Mouse (Mus musculus) layer of hippocampus, adult 2 months (tissue): ENCODE data around the gene Lhx2. TPM values are rescaled to one million over a fixed set of nuclear protein-coding genes. Genes with fewer than 3 reads are reported as not detected.
A peak's percentile ranks its signal among the peaks of the same experiment; 100 is the strongest.

ENCODE experiments used
- DNase-seq, 2 experiments: peaks; one replicate each; pipeline ENCODE4 v3.0.0; 2022; ENCODE audit warnings: low spot score in 2 of 2
- H3K27ac ChIP-seq: fragments of 200-600 bp; 2 replicates; pipeline ENCODE4 v1.8.1; 2022
- H3K4me3 ChIP-seq: fragments of 200-600 bp; 2 replicates; pipeline ENCODE4 v1.8.1; 2022; ENCODE audit warnings: mild to moderate bottlenecking
- CTCF ChIP-seq: fragments of 200-600 bp; conservative IDR thresholded peaks from 2 replicates; pipeline ENCODE4 v1.8.1; 2022; ENCODE audit warnings: antibody characterized with exemption, mild to moderate bottlenecking, moderate library complexity
- total RNA-seq, 2 experiments: library from RNA; stranded (reverse); gene quantifications; 2 replicates each; pipeline ENCODE4 v1.2.3; 2021

Gene Lhx2
- total RNA-seq, 2 experiments from 2014 or later: 96.6 to 99.5 TPM

DNA sequence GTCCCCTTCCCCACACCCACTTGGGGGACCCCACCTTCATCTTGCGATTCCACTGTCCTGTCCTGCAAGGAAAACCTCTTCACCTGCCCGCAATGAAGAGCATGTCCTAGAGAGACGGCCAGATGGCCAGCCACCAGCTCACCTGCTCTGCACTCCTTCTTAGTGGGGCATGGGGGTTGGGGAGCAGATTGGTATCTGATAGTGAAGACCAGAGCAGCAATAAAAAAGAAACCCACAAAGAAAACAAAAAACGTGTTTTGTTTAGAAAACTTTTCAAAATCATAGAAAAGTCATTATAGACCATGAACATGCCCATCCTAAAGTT, 40.4 kb downstream of the Lhx2 start:
- Histone ChIP-seq H3K27ac (peak overlapping the region; percentile 57; the same call in 1 of the 2 replicates), H3K4me3 (peak overlapping the region; percentile 45)
- no peak for TF ChIP-seq CTCF
- DNase-seq: no peak

DNA sequence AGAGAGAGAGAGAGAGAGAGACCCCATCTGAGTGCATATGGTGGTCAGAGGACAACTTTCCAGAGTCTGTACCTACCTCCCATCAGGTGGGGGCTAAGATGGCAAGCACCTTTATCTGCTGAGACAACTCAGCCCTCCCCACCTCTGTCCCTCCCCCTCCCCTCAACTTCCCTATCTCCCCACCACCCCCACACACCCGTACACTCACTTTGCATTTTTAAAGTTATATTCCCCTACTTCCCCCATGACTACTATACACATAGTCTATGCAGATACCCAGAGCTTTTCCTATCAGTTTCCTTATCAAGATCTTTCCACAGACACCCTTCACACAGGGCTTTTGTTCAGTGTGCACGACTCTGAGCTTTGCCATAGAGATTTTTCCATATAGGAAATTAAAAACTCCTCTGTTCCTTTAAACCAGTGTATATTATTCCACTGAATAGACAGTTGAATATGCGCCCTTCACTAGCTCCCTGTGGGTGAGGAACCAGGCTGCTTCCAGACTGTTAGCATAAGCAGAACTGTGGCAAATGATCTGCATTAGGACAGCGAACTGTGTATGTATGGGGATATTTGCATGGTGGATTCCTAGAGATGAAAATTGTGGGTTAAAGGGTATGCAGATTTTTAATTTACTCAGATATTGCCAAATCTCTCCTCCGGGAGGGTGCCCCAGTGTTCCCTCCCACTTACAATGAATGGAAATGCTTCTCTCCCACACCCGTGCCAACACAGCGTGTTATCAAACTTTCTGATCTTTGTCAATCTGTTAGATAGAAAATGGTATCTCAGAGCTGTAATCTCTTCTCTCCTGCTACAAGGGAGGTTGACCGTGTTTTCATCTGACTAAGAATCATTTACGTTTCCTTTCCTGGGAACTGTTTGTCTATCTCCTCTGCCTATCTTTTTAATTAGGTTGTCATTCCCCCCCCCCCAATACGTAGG, 41.3 kb downstream of the Lhx2 start:
- H3K27ac ChIP-seq: no peak overlapping the region
- H3K4me3 ChIP-seq: no peak overlapping the region
- peak; percentile 37 to 61 for DNase-seq
- TF ChIP-seq CTCF: no peak

DNA sequence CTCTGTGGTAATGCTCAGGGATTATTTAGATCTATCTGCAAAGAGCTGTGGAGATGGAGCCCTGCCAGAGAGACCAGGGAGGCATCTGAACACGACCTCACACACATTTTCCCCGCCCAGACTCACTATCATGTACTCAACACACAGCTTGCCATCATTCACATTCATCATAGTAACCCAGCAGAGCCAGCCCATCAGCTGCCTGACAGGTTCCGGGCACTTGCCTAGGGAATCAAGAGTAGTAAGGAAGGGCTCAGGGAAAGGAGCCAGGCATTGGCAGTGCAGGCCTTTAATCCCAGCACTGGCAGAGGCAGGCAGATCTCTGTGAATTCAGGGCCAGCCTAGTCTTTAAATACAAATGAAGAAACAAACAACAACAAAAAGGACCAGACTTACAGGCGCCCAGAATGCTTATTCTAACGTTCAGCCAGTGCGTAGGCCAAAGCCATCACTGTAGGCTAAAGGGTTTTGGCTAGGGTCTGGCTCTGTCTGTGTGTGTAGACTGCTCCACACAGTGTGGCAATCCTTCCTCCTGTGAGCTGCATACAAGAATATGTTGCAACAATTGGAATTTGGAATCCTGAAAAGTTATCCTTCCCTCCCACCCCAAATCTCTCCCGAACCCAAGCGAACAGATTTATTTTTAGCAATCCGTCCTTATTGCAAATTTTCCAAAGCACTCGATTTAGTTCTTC, 48.6 kb downstream of the Lhx2 start:
- no peak for DNase-seq
- no peak overlapping the region for H3K4me3 ChIP-seq
- no peak overlapping the region for H3K27ac ChIP-seq
- no peak for TF ChIP-seq CTCF

DNA sequence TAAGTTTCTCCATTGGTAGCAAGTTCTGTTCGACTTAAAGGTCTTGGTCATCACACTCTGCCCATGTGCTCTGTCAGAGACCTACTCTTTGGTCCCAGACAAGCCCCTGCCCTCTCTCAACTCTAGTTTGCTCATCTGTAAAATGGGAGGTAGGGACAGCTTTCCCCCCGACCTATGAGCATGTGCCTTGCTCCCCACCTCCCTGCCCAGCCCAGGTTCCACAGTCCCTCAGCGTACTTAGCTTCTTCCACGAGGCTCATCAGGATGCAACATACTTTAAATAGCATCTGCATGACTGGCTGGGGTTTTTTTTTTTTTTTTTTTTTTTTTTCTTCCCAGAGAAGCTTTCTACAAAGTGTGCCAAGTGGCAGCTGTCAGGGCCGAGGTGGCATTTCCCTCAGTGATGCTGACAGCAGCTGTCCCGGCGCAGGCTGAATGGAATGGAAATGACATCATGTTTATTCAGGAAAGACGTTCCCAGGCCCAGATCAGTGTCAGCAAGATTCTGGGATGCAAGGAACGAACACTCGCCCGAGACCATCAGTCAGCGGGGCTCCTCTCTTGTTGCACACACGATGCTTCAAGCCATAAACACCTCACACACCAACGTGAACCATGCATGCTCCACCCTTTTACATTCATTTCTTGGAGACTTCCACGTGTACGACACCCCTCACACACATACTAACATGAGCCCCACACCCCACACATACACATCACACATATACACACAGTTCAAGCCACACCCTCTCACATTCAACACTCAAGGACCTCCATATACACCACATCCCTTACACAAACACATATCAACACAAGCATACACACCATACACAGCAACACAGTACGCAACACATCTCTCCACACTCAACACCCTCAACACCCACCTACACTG, 56.1 kb downstream of the Lhx2 start:
- no peak for TF ChIP-seq CTCF
- DNase-seq: peak in 1 of 2 experiments; percentile 40

DNA sequence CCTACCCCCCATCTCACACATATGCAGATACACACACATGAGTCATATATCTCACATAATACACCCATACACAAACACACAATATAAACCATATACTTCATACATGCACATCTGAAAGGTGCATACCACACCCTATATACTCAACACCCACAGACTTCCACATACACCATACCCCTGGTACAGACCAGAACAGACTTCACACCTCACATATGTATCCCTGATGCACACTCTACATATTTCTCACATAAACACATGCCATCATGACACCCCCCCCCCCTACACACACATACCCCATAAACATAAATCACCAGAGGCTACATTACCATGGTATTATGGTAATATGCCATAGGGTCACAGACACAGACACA, 56.8 kb downstream of the Lhx2 start:
- TF ChIP-seq CTCF: no peak
- no peak overlapping the region for H3K27ac ChIP-seq
- DNase-seq: no peak
- no peak overlapping the region for H3K4me3 ChIP-seq

More for the DNA sequence above, 56.1 kb downstream of the Lhx2 start:
- no peak overlapping the region for H3K27ac ChIP-seq
- H3K4me3 ChIP-seq: no peak overlapping the region

DNA sequence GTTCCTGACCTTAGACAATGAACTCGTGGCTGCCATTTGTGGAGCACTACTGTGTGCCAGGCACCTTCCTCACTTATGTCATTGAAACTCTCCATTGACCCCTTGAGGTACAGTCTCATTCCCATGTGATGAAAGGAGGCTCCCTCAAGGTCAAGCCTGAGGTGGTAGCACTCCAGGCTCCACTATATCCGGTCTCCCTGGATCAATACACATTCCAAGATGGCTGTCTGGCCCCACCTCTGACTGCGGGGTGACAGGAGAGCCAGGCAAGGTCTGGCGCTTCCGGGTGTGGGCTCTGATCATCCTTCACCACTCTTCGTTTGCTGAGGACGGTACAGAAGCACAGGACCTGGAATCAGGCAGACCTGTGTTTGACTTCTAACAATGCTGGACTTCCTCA, 58.2 kb downstream of the Lhx2 start:
- no peak overlapping the region for H3K27ac ChIP-seq
- H3K4me3 ChIP-seq: no peak overlapping the region
- DNase-seq: no peak
- no peak for TF ChIP-seq CTCF

DNA sequence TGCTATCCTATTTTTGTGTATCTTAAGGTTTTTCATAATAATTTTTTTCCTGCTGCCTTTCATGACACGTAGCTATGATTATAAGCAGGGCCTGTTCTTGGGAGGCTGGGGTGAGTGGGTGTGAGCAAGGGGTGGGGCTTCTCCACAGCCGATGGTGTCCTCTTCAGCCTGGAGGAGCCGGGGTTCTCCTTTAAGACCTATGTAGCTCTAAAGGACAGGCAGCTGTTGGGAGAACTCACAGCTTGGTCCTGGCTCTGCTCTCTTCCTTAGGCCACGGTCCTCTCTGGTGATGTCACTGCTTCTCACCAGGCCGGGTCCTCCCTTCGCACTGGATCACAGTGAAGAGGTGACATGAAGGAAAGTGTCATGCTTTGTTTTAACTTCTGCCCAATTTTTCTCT, 58.8 kb downstream of the Lhx2 start:
- Histone ChIP-seq H3K27ac (no peak overlapping the region), H3K4me3 (no peak overlapping the region)
- no peak for DNase-seq
- no peak for TF ChIP-seq CTCF

DNA sequence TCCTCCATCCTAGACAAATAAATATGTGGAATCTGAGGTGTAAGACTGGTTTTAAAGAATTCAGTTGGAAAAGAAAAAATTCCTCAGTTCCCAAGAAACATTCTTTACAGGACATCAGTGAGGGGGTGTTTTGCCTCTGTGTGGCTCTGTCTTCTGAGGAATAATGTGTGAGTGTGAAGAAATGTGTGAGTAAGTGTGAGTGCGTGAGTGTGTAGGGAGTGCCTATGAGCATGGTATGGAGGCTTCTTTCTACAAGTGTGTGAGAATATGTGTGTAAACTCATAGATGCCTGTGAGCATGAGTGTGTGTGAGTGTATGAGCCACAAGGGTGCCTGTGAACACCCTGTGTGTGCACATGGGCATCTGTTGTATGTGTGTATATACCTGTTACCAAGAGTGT, 63.5 kb downstream of the Lhx2 start:
- no peak overlapping the region for H3K4me3 ChIP-seq
- no peak for TF ChIP-seq CTCF
- no peak overlapping the region for H3K27ac ChIP-seq
- no peak for DNase-seq

DNA sequence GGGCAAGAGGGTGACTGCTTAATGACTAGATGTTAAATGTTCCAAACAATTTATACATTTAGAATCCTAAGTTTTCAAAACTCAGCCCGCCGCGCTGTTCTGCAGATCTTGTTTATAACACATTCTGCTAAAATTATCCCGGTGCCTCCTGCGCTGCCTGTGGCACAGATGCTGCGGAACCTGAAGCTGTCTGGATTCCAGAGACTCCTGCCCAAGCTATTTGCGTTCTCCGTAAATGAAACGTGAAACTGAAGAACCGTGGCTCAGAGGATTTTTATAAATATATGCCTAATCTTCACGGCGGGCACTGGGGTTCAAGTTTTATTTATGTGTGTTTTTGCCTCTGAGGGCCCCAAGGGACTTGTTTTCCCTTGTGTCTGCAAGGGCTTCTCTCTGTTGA, 64.2 kb downstream of the Lhx2 start:
- peak; percentile 56 to 70 for DNase-seq
- Histone ChIP-seq H3K27ac (no peak overlapping the region), H3K4me3 (no peak overlapping the region; the same call in 1 of the 2 replicates)
- TF ChIP-seq CTCF: no peak

DNA sequence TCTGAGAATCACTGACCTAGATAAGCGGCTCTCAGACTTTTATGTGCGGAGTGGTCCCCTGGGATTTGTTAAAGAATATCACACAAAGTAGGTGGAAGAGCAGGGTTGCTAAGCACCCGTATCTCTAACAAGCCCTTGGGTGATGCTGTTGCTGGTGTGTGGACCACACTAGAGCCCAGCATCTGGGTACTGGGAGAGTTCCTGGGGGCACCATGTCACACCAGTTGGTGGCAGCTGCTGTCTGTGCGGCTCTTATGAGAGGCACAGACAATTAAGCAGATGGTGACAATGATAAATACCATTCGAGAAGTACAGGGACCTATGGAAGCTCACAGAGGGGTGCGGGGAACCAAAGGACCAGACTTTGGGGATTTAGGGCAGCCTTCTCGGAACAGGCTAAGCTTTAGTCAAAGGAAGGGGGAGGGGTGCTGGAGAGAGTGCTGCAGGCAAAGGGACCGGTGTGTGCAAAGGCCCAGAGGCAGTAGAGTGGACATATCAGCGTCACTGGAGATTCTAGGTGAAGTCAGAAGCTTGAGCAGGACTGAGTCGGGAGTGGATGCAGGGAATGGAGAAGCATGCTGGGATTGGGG, 65.0 kb downstream of the Lhx2 start:
- no peak for TF ChIP-seq CTCF
- Histone ChIP-seq H3K27ac (no peak overlapping the region), H3K4me3 (no peak overlapping the region)
- no peak for DNase-seq

DNA sequence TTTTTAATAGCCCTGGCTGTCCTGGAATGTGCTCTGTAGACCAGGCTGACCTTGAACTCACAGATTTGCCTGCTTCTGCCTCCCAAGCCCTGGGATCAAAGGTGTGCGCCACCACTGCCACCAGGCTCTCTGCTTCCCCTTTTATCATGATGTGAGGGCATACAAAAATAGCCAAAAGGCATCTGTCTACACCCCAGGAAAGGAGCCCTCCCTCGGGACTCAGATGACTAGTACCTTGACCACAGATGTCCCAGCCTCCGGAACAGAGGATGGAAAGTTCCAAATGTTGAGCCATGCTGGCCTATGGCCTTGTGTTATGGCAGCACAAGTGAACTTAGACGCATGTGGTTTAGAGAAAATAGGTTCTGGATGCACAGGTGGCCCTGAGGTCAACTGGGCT, 66.3 kb downstream of the Lhx2 start:
- DNase-seq: no peak
- TF ChIP-seq CTCF: no peak
- H3K4me3 ChIP-seq: no peak overlapping the region
- no peak overlapping the region for H3K27ac ChIP-seq

DNA sequence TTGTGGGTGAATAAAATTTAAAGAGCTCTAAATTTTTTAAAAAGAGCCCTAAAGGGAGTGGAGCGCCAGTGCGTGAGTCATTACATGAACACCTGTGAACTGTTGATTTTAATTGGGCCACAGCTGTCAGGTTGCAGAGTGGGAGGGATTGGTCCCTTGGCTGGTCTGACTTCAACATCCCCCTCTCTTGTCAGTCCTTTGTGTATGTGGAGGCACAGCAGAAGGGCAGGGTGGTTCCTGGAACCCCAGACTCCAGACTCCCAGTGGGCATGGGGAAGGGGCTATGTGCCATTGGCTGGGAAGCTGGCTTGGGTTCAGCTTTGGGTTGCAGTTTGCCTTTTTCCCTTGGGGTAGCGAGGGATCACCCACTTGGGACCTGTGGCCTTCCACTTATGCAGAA, 70.2 kb downstream of the Lhx2 start:
- DNase-seq: no peak
- Histone ChIP-seq H3K4me3 (no peak overlapping the region), H3K27ac (no peak overlapping the region)
- no peak for TF ChIP-seq CTCF
